Mouse (Mus musculus): ENCODE results near the gene Sys1. TPM values are rescaled to one million over a fixed set of nuclear protein-coding genes. Genes with fewer than 3 reads are reported as not detected.

Sys1 gene
- total and polyA plus RNA-seq, 3 experiments = 85.8 to 94.3 TPM; not detected in 1

DNA sequence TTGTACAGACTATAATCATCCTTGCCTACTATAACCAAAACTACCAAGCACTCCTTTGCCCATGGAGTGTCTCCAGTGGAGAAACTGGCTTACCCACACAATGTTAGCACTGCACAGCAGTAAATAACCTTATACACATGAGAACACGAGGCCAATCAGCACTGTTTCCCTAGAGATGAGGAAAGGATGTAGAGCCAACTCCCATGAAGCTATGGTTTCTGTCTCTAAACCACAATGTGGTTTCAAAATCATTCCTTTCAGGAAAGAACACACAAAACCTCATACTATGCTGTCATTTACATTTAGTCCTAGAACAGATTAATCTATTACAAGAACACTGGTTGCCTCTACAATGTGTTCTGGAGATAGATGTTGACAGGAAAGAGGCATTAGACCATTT is 39.6 kb downstream of the Sys1 start:
- 0 out of 2 replicates have a peak, but pooled peaks have one; percentile 18 for TF ChIP-seq RCOR1 (IDR thresholded peaks at IDR 0.05; ENCODE audit: low read depth, low read length)
- TF ChIP-seq USF1 (IDR thresholded peaks at IDR 0.05; ENCODE audit: low read depth, low read length) = no peak
- TF ChIP-seq NRF1 (IDR thresholded peaks at IDR 0.05; ENCODE audit: insufficient read depth, low read depth, low read length, poor library complexity, severe bottlenecking) = no peak
- TF ChIP-seq MEF2A (IDR thresholded peaks at IDR 0.05; ENCODE audit: extremely low read depth, insufficient replicate concordance, low read depth, low read length, poor library complexity, severe bottlenecking) = no peak
- TF ChIP-seq EP300 (IDR thresholded peaks at IDR 0.05; ENCODE audit: low read depth in 1 of 2, low read length in 2 of 2) = no peak
- no peak for TF ChIP-seq NELFE (IDR thresholded peaks at IDR 0.05; ENCODE audit: low read depth, low read length)
- no peak for TF ChIP-seq TBP (IDR thresholded peaks at IDR 0.05; ENCODE audit: low read depth, low read length)
- peak; percentile 33; the same call in 1 of the 2 replicates for TF ChIP-seq MXI1 (IDR thresholded peaks at IDR 0.05; ENCODE audit: low read depth, low read length)
- DNase-seq (ENCODE audit: low read depth, low spot score) = peak; percentile 50
- Histone ChIP-seq H3K9me3 (replicated peaks; ENCODE audit: insufficient read depth, low read length) (no peaks in the 10 kb centered on the region), H3K4me3 (ENCODE audit: control insufficient read depth in 1 of 2, insufficient read depth in 1 of 2, low read depth in 2 of 2, low read length in 2 of 2) (no peak overlapping the region; a peak in 1 of 4 replicates), H3K27ac (ENCODE audit: control insufficient read depth, low read depth, low read length) (no peak overlapping the region), H3K27me3 (ENCODE audit: control insufficient read depth in 1 of 2, insufficient read depth in 2 of 2, low read length in 2 of 2) (no peaks in the 10 kb centered on the region), H3K9ac (ENCODE audit: control insufficient read depth, low read depth, low read length, poor library complexity, severe bottlenecking) (peak overlapping the region; percentile 84; the same call in 1 of the 2 replicates), H3K79me2 (ENCODE audit: control insufficient read depth, insufficient read depth, low read length, poor library complexity) (peaks cover 10% of the 10 kb centered on the region), H3K4me1 (ENCODE audit: control insufficient read depth in 1 of 2, insufficient read depth in 2 of 2, low read length in 2 of 2) (peaks cover 2 to 18% of the 10 kb centered on the region in 2 experiments), H3K36me3 (ENCODE audit: control insufficient read depth in 1 of 2, insufficient read depth in 2 of 2, low read length in 2 of 2) (peaks cover 0 to 22% of the 10 kb centered on the region in 2 experiments; a peak in 2 of 4 replicates)

DNA sequence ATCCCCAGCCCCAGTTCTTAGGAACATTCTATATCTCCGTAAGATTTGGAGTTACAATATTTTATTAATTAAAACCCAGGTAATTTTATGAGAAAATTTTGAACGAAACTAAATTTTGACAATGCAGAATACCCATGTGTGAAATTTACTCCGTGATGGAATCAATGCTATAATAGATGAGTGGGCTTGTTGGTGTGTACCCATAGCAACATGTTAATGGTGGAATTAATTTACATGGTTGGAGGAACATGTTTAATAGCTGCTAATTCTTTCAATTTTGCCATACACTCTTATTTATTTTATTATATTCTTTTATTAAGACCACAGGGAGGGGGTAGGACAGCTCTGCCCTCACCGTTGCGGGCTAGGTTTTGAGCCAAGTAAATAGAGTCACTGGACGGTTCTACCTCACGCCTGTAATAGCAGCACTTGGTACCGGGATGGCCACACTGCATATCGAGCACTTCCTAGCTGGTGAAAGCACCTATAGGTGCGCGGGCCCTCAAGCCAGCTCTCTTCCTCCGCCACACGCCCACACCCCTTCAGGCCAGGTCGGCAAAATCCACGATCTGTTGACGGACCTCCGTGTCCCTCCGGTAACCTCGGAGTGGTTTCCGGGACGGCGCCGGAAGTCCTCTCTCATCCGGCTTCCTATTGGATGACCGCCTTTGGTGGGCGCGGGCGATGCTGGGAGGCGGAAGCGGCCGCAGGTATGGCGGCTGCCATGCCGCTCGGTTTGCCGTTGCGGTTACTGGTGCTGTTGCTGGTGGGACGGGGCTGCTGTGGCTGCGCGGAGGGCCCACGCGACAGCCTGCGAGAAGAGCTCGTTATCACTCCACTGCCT is 40.3 kb downstream of the Sys1 start, which contains the start of gene Pigt:
Pigt (plus strand) TSS at position 674 of the 844 bp plus-strand sequence.
- Histone ChIP-seq H3K27me3 (ENCODE audit: control insufficient read depth in 1 of 2, insufficient read depth in 2 of 2, low read length in 2 of 2) (no peaks in the 10 kb centered on the region), H3K9me3 (replicated peaks; ENCODE audit: insufficient read depth, low read length) (no peaks in the 10 kb centered on the region), H3K4me3 (ENCODE audit: control insufficient read depth in 1 of 2, insufficient read depth in 1 of 2, low read depth in 2 of 2, low read length in 2 of 2) (peak within 1 kb of the TSS; percentile 80 to 94), H3K4me1 (ENCODE audit: control insufficient read depth in 1 of 2, insufficient read depth in 2 of 2, low read length in 2 of 2) (peaks cover 2 to 17% of the 10 kb centered on the region in 2 experiments), H3K27ac (ENCODE audit: control insufficient read depth, low read depth, low read length) (peak within 1 kb of the TSS; percentile 51), H3K36me3 (ENCODE audit: control insufficient read depth in 1 of 2, insufficient read depth in 2 of 2, low read length in 2 of 2) (peaks cover 0 to 22% of the 10 kb centered on the region in 2 experiments; a peak in 2 of 4 replicates), H3K79me2 (ENCODE audit: control insufficient read depth, insufficient read depth, low read length, poor library complexity) (peaks cover 10% of the 10 kb centered on the region), H3K9ac (ENCODE audit: control insufficient read depth, low read depth, low read length, poor library complexity, severe bottlenecking) (peak within 1 kb of the TSS; percentile 84)
- peak; percentile 90 for DNase-seq (ENCODE audit: low read depth, low spot score)
- TF ChIP-seq MAFK (IDR thresholded peaks at IDR 0.05; ENCODE audit: borderline replicate concordance, low read depth, low read length) = no peak
- no peak for TF ChIP-seq ZC3H11A (IDR thresholded peaks at IDR 0.05; ENCODE audit: low read depth, low read length)
- peak; percentile 86; the same call in 1 of the 2 replicates for TF ChIP-seq POLR2AphosphoS2 (IDR thresholded peaks at IDR 0.05; ENCODE audit: low read length)
- 0 out of 4 replicates have a peak, but pooled peaks of 1 of the 2 experiments have one; percentile 20 for TF ChIP-seq EP300 (IDR thresholded peaks at IDR 0.05; ENCODE audit: low read depth in 1 of 2, low read length in 2 of 2)
- peak; percentile 92 for TF ChIP-seq MXI1 (IDR thresholded peaks at IDR 0.05; ENCODE audit: low read depth, low read length)
- 0 out of 2 replicates have a peak, but pooled peaks have one; percentile 59 for TF ChIP-seq TBP (IDR thresholded peaks at IDR 0.05; ENCODE audit: low read depth, low read length)
- peak; percentile 96 for TF ChIP-seq ELF1 (IDR thresholded peaks at IDR 0.05; ENCODE audit: low read depth, low read length)
- TF ChIP-seq HCFC1 (IDR thresholded peaks at IDR 0.05; ENCODE audit: low read depth, low read length) = peak; percentile 92
- peak; percentile 93 for TF ChIP-seq SIN3A (IDR thresholded peaks at IDR 0.05; ENCODE audit: low read length)
- TF ChIP-seq MEF2A (IDR thresholded peaks at IDR 0.05; ENCODE audit: extremely low read depth, insufficient replicate concordance, low read depth, low read length, poor library complexity, severe bottlenecking) = no peak
- peak; percentile 88 for TF ChIP-seq NELFE (IDR thresholded peaks at IDR 0.05; ENCODE audit: low read depth, low read length)
- TF ChIP-seq MAX (IDR thresholded peaks at IDR 0.05; ENCODE audit: low read length) = peak; percentile 50
- TF ChIP-seq RCOR1 (IDR thresholded peaks at IDR 0.05; ENCODE audit: low read depth, low read length) = peak; percentile 9; the same call in 1 of the 2 replicates
- TF ChIP-seq TCF12 (IDR thresholded peaks at IDR 0.05; ENCODE audit: low read depth, low read length) = peak; percentile 67
- 0 out of 2 replicates have a peak, but pooled peaks have one; percentile 4 for TF ChIP-seq USF1 (IDR thresholded peaks at IDR 0.05; ENCODE audit: low read depth, low read length)
- no peak for TF ChIP-seq CTCF (IDR thresholded peaks at IDR 0.05 in 2 of 3, conservative IDR thresholded peaks at IDR 0.05 in 1 of 3; ENCODE audit: control insufficient read depth in 1 of 3, insufficient read depth in 1 of 3, low read depth in 2 of 3, low read length in 3 of 3, poor library complexity in 1 of 3, severe bottlenecking in 1 of 3)
- TF ChIP-seq ETS1 (IDR thresholded peaks at IDR 0.05; ENCODE audit: low read depth, low read length) = no peak
- peak; percentile 95 to 99 for TF ChIP-seq POLR2A (IDR thresholded peaks at IDR 0.05; ENCODE audit: control insufficient read depth in 1 of 2, insufficient read depth in 1 of 2, low read depth in 1 of 2, low read length in 2 of 2, poor library complexity in 1 of 2)
- no peak for TF ChIP-seq ZKSCAN1 (IDR thresholded peaks at IDR 0.05; ENCODE audit: low read depth, low read length)
- TF ChIP-seq ZMIZ1 (IDR thresholded peaks at IDR 0.05; ENCODE audit: low read depth, low read length) = peak; percentile 72; the same call in 1 of the 2 replicates
